Mouse (Mus musculus) urinary bladder, postnatal 36 days (tissue): ENCODE measurements at regions not wholly inside any gene's neighbourhood (a gene's known extent, or its start where the extent isn't known, plus 50 kb on each side); places are given as distances from the start of the nearest gene placed in this dataset.
A peak's percentile ranks its signal among the peaks of the same experiment; 100 is the strongest.

Experiments used
- DNase-seq, 2 experiments: peaks; one replicate each; pipeline ENCODE4 v3.0.0; 2022; ENCODE audit warnings: low spot score in 2 of 2, mixed read lengths in 1 of 2

DNA sequence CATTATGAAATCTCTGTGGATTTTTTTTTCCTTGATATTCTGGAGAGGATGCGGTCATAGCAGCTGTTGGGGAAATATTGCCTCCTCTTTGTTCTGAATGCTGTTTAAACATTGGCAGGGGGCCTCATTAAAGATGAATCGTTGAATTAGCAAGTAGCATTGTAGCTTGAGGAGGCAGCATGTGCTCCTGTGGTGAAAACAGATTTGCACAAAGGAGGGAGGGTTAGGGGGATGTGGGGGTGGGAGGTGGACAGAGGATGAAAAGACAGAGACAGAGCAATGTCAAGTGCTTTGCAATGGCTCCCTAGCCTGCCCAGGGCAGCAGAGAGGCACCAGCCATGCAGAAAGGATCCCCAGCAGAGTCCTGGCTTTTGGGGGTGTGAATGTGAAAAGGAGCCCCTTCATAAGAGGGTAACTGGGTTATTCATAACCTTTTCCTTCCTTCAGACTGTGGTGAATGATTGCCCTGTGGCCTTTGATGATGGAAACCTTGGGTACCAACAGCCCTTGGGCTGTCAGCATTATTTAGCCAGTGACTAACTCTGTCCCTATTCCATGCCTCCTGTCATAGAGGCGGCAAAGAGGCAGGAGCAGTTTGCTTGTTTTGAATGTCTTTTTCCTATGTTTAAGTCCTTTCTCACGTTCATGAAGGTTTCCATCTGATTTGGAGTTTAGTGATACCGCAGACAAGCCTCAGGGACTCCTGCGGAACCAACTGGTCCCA, 1541.6 kb upstream of the Gulo start:
- DNase-seq, result no peak

DNA sequence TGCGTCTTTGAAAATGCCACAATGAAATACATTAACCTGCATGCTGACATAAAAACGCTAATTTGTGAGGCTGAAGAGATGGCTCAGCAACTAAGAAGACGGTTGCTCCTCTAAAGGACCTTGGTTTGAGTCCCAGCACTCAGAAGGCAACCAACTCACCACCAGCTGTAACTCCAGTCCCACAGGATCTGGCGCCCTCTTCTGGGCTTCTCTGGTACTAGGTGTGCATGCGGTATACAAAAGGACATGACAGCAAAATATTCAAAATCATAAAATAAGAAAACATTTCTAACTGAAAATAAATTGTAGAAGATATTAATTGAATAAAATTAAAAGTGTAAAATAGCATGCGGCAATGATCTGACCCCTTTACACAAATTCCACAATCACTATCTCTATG, 1539.7 kb upstream of the Gulo start:
- DNase-seq, result no peak

DNA sequence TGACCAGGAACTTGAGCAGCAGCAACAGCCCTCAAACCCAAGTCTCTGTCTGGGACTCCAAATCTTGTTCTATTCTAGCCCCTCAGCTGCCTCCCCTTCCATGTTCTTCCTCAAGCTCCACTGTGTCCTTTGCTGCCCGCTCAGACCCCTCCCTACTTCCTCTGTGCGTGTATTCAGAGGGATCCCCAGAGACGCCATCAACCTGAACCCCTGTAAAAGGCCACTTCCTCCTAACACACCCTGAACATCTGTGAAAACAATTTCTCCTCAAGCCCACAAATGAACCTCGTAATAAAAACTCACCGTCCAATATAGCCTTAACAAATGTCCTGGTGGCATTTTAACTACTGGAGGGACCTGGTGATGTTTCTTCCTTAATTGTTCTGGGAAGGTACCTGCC, 1536.0 kb upstream of the Gulo start:
- no peak for DNase-seq

DNA sequence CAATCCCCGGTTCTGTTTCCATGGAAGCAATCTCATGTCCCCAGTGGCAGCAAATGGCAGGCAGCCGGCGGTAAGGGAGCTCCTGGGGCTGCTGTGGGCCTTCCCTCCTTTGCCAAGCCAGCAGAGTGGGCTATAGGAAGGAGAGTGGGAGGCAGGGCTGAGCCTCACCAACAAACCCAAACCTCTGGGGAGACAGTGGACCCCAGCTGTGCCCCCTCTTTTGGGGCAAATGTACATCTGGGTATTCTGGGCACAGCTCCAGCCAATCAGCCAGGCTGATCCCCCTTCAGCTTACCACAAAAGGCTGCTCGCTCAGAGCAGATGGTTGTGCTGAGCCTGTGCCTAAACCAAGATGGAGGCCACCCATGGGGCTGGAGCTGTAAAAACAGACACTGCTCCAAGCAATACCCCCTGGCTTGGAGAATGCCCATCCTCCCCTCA, 1532.3 kb upstream of the Gulo start:
- DNase-seq, result peak in 1 of 2 experiments; percentile 29

DNA sequence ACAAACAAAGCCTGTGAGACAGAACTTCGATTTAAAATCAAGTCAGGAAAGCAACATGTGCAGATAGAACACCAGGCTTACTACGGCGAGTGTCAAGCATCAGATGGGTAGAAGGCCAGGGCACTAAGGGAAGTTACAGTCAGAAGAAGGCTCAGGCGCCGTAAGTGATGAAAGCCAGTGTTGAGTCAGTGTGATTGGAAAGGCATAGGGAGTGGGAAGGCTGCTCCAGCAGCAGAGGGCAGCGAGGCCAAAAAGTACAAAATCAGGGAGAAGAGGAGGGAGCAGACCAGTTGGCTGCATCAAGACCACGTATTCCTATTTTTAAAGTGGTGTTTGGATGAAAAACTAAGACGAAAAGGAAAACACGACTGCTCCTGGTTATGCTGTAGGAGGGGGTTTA, 1529.7 kb upstream of the Gulo start:
- DNase-seq, result no peak

DNA sequence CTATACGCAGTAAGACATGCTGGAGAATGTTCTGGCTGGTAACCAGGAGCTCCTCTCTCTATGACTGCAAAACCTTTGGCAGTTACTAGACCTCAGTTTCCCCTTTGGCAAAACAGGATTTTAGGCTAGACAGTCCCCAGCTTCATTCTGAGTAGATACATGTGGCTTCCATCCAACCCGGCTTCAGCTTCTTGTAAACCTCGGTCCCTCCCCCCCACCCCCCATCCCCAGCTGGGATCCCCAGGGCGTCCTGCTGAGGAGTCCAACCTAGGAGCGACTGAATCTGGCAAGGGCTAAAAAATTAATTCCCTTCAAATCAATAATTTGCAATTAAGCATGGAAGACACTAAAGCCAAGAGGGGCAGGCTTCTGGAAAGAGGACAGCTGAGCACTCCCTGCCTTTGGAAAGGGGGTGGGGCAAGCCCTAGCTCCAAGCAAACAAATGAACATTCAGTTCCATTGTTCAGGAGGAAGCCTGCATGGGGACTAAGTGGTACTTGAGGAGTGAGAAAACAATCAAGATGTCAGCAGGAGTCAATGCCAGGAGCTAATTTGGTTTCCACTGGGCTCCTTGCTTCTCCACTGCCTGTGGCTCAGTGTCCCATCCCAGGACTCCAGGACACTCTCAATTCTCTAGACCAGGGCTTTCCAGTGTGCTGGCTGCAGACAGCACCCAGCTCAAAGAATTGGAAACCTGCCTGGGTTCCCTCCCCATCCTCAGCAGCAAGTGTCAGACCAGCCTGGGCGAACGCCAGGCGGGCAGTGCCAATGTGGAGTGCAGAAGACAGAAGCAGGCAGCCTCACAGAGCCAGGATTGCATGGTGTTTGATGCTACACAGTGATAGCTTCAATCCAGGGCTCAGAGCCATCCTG, 1528.0 kb upstream of the Gulo start:
- DNase-seq, result peak in 1 of 2 experiments; percentile 36

DNA sequence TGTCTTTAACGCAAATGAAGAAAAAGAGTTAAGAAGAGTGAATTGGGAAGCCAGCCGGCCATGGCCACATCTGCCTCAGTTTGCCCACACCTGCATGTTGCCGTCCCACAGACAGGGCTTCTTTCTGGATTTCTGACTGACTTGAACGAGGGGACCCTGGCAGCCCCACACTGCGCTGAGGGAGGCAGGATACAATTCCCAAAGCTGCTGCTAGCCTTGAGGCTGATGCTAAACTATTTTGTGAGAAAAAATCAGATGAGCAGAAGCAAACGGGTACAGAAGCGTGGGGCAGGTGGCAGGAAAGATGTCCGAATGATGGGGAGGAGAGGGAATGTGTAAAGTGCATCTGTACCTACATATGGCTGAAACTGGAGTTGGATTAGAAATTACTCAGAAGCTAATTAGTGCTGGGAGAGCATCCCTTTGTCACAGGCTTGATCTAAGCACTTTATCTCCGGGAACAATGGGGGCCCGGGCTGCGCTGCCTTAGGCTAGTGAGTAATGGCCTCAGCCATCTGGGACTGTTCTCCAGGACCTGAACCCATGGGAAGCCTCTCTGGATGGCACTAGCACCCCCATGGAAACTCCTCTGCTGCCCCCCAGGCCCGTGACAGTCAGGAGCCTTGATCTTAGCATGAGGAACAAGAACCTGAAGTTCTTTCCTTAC, 1497.9 kb upstream of the Gulo start:
- DNase-seq, result no peak

DNA sequence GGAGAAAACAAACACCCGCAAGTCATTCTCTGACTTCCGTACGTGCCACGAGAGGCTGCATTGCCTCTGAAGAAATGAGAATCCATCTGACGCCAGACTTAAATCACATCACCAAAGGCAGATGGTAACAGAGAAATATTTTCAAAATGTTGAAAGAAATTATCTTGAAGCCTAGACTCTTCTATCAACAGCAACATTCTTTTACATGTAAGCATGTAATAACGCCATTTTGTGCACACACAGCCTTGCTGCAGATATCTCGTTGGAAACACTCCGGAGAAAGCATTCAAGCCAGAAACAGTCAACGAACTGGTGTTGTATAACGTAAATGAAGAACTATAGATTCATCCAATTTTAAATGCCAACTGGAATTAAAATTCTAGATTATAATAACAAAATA, 1483.1 kb upstream of the Gulo start:
- no peak for DNase-seq

DNA sequence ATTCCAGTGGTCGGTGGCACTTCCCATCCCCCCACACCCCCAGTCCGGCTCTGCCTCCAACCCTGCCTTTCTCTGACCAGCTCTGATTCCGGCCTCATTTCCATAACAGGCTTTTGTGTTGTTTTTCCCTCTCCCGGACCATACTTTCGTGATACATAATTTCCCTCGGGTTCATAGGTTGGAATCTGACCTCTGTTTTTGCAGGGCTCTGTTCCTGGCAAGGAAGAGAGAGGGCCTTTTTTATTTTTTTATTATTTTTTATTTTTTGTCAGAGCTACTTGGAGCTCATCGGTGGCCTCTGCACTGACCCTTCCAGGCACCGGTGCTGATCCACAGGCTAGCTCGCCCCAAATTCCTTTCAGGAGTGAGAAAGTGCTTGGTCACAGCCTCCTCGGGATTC, 1477.7 kb upstream of the Gulo start:
- no peak for DNase-seq

DNA sequence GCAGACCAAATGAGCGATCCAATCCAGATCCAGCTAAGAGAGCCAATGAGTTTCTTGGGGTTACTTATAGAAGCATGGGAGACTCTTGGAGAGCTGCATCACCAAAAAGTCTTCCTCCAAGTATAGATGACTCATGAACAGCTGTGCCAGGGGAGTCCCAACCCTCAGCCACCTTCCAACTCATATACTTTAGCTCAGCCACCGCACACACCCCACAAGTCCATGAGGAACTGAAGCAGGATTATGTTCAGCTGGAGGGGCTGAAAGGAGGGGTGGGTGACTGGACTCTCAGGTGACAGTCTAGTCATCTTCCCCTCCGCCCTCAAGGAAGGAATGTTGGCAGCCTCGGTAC, 1476.4 kb upstream of the Gulo start:
- DNase-seq, result no peak

DNA sequence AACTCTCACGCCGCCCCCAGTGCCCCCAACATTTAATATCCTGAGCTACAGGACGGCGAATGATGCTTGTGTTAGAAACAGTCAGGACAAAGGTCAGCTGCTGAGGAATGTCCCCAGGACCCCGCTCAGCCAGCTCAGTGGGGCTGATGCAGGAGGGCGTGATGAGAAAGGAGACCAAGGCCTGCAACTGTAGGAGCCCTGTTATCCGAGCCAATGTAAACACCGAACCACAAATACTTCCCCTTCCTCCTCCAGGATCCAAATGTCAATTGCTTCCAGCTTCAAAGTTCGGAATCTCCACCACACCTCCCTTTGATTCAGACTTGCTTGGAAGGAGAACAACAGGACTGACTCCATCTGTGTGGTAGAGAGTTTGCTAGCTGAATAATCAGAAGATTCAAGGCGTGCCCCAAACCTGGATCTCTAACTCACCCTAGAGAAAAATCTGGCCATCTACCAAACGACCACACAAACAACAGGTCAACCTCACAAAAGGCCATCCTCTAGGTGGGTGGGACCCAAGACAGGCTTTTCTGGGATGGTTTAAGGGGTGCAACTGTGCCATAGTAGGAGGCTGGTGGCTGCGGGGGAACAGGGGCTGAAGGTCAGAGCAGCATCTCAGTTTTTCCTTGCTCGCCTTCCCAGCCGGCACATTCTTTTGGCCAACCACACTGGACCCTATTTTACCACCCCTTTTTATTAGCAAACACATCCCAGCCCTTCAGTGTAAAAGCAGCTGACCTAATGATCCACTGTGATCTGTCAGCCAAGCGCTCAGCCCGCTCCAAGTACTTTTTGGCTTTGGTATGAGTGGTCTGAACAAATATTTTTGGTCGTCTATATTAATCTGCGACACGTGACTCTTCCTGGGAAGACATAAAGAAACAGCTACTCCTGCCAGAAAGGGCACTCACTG, 1475.8 kb upstream of the Gulo start:
- DNase-seq, result no peak
